Mouse (Mus musculus) liver, embryonic 13.5 days (tissue): Measurements from ENCODE around the gene Camta1. TPM values are rescaled to one million over a fixed set of nuclear protein-coding genes. Genes with fewer than 3 reads are reported as not detected.

Experiments
- ATAC-seq: fragments of 200-750 bp; cut with Nextera tagmentation; 2 replicates; pipeline ENCODE4 v1.8.0; 2017; ENCODE audit warnings: low read depth, mild to moderate bottlenecking, moderate number of reproducible peaks, moderate library complexity
- DNase-seq: peaks from one replicate; pipeline ENCODE4 v3.0.0; 2022
- H3K27ac ChIP-seq: fragments of 300-500 bp; sonication (generic); 2 replicates; pipeline ENCODE4 v1.5.1; 2015; ENCODE audit warnings: moderate library complexity, mild to moderate bottlenecking, inconsistent platforms
- H3K27me3 ChIP-seq: fragments of 300-500 bp; sonication (generic); 2 replicates; pipeline ENCODE4 v1.6.1; 2015; ENCODE audit warnings: mild to moderate bottlenecking, inconsistent platforms
- H3K36me3 ChIP-seq: fragments of 300-500 bp; sonication (generic); 2 replicates; pipeline ENCODE4 v1.6.1; 2015; ENCODE audit warnings: mild to moderate bottlenecking, inconsistent platforms
- H3K4me1 ChIP-seq: fragments of 300-500 bp; sonication (generic); replicated peaks from 2 replicates; pipeline ENCODE4 v1.6.1; 2015; ENCODE audit warnings: inconsistent platforms
- H3K4me2 ChIP-seq: fragments of 300-500 bp; sonication (generic); 2 replicates; pipeline ENCODE4 v1.6.1; 2015; ENCODE audit warnings: inconsistent platforms, mild to moderate bottlenecking, moderate library complexity
- H3K4me3 ChIP-seq: fragments of 300-500 bp; sonication (generic); replicated peaks from 2 replicates; pipeline ENCODE4 v1.5.1; 2015; ENCODE audit warnings: mild to moderate bottlenecking, inconsistent platforms
- H3K9ac ChIP-seq: fragments of 300-500 bp; sonication (generic); 2 replicates; pipeline ENCODE4 v1.6.1; 2015; ENCODE audit warnings: mild to moderate bottlenecking, inconsistent platforms
- H3K9me3 ChIP-seq: fragments of 300-500 bp; sonication (generic); replicated peaks from 2 replicates; pipeline ENCODE4 v1.6.1; 2016; ENCODE audit warnings: inconsistent platforms
- WGBS: fragments of 180-500 bp; shearing (Covaris S2); methylation state at CpG from one replicate; pipeline ENCODE4 v1.1.7; 2015; ENCODE audit not compliant: insufficient replicate concordance; 5-methylcytosine and 5-hydroxymethylcytosine counted together
- polyA plus RNA-seq: library from polyadenylated mRNA; unstranded; fragments of >200 nt; fragmentation: Nextera tagmentation; extraction: Ambion mirVana; gene quantifications from 2 replicates; pipeline ENCODE4 v1.2.1, GENCODE M21; 2015

Camta1 gene
- polyA plus RNA-seq, 1 experiment from 2014 or later = 43.6 TPM

GRCm38 (mm10) chr4:151634771-151635170, 226.9 kb downstream of the Camta1 start:
- Histone ChIP-seq H3K4me1 (no peaks in the 10 kb centered on the region), H3K4me2 (no peak overlapping the region), H3K27ac (no peak overlapping the region), H3K9ac (no peak overlapping the region), H3K27me3 (no peaks in the 10 kb centered on the region), H3K36me3 (no peaks in the 10 kb centered on the region), H3K9me3 (no peaks in the 10 kb centered on the region), H3K4me3 (no peak overlapping the region)
- DNase-seq = no peak
- no peak for ATAC-seq
- 35% methylated on average over 6 of the region's 6 CpGs for WGBS

- Histone ChIP-seq H3K9me3 (no peaks in the 10 kb centered on the region), H3K27me3 (no peaks in the 10 kb centered on the region), H3K9ac (no peak overlapping the region), H3K36me3 (no peaks in the 10 kb centered on the region), H3K4me1 (no peaks in the 10 kb centered on the region), H3K4me2 (no peak overlapping the region), H3K4me3 (no peak overlapping the region), H3K27ac (no peak overlapping the region)
- WGBS = 59% methylated on average over 8 of the region's 8 CpGs
- DNase-seq (no peak), ATAC-seq (no peak)
Measured at GRCm38 (mm10) chr4:151633795-151634194, 227.9 kb downstream of the Camta1 start.

GRCm38 (mm10) chr4:151632321-151632720, 229.4 kb downstream of the Camta1 start:
- WGBS = 43% methylated on average over 6 of the region's 6 CpGs
- H3K36me3 ChIP-seq = no peaks in the 10 kb centered on the region

GRCm38 (mm10) chr4:151630664-151631063, 231.0 kb downstream of the Camta1 start:
- no peak overlapping the region for H3K27ac ChIP-seq
- no peak overlapping the region for H3K4me3 ChIP-seq
- H3K9me3 ChIP-seq = no peaks in the 10 kb centered on the region
- DNase-seq = no peak
- no peak for ATAC-seq
- no peak overlapping the region for H3K9ac ChIP-seq
- 69% methylated on average over 10 of the region's 10 CpGs for WGBS
- H3K36me3 ChIP-seq = no peaks in the 10 kb centered on the region
- H3K4me1 ChIP-seq = no peaks in the 10 kb centered on the region
- H3K4me2 ChIP-seq = no peak overlapping the region
- H3K27me3 ChIP-seq = no peaks in the 10 kb centered on the region

More at GRCm38 (mm10) chr4:151632321-151632720, 229.4 kb downstream of the Camta1 start:
- DNase-seq (no peak), ATAC-seq (no peak)
- no peak overlapping the region for H3K9ac ChIP-seq
- no peak overlapping the region for H3K27ac ChIP-seq
- H3K4me1 ChIP-seq = no peaks in the 10 kb centered on the region
- H3K4me2 ChIP-seq = no peak overlapping the region
- H3K27me3 ChIP-seq = no peaks in the 10 kb centered on the region
- no peaks in the 10 kb centered on the region for H3K9me3 ChIP-seq
- no peak overlapping the region for H3K4me3 ChIP-seq

GRCm38 (mm10) chr4:151630231-151630630, 231.4 kb downstream of the Camta1 start:
- DNase-seq = no peak
- ATAC-seq = no peak
- H3K4me3 ChIP-seq = no peak overlapping the region
- no peaks in the 10 kb centered on the region for H3K4me1 ChIP-seq
- WGBS = 38% methylated on average over 3 of the region's 3 CpGs
- no peaks in the 10 kb centered on the region for H3K27me3 ChIP-seq
- no peaks in the 10 kb centered on the region for H3K9me3 ChIP-seq
- no peak overlapping the region for H3K4me2 ChIP-seq
- no peak overlapping the region for H3K9ac ChIP-seq
- H3K27ac ChIP-seq = no peak overlapping the region
- no peaks in the 10 kb centered on the region for H3K36me3 ChIP-seq

- Histone ChIP-seq H3K36me3 (no peaks in the 10 kb centered on the region), H3K27me3 (no peaks in the 10 kb centered on the region), H3K27ac (no peak overlapping the region), H3K4me3 (no peak overlapping the region), H3K9ac (no peak overlapping the region), H3K4me2 (no peak overlapping the region), H3K9me3 (no peaks in the 10 kb centered on the region), H3K4me1 (no peaks in the 10 kb centered on the region)
- DNase-seq = no peak
- 73% methylated on average over 14 of the region's 14 CpGs for WGBS
- ATAC-seq = no peak
Measured at GRCm38 (mm10) chr4:151619541-151620016, 242.1 kb downstream of the Camta1 start.

- no peak for ATAC-seq
- peaks cover 7% of the 10 kb centered on the region; the same call in 1 of the 2 replicates for H3K9me3 ChIP-seq
- 49% methylated on average over 21 of the region's 21 CpGs for WGBS
Measured at GRCm38 (mm10) chr4:151618420-151619310, 243.0 kb downstream of the Camta1 start.

GRCm38 (mm10) chr4:151611621-151612020, 250.1 kb downstream of the Camta1 start:
- Histone ChIP-seq H3K36me3 (no peaks in the 10 kb centered on the region), H3K4me1 (no peaks in the 10 kb centered on the region), H3K4me3 (no peak overlapping the region), H3K9me3 (peaks cover 7% of the 10 kb centered on the region), H3K27me3 (no peaks in the 10 kb centered on the region), H3K27ac (no peak overlapping the region), H3K9ac (no peak overlapping the region), H3K4me2 (no peak overlapping the region)
- ATAC-seq (no peak), DNase-seq (no peak)
- 55% methylated on average over 6 of the region's 6 CpGs for WGBS

More at GRCm38 (mm10) chr4:151618420-151619310, 243.0 kb downstream of the Camta1 start:
- Histone ChIP-seq H3K9ac (no peak overlapping the region), H3K4me1 (no peaks in the 10 kb centered on the region), H3K27me3 (no peaks in the 10 kb centered on the region), H3K4me2 (no peak overlapping the region), H3K27ac (no peak overlapping the region), H3K36me3 (no peaks in the 10 kb centered on the region), H3K4me3 (no peak overlapping the region)
- no peak for DNase-seq

- no peaks in the 10 kb centered on the region for H3K27me3 ChIP-seq
- H3K4me2 ChIP-seq = no peak overlapping the region
- DNase-seq (peak; percentile 9), ATAC-seq (no peak)
- no peak overlapping the region for H3K27ac ChIP-seq
- 18% methylated on average over 8 of the region's 8 CpGs for WGBS
- peaks cover 7% of the 10 kb centered on the region for H3K9me3 ChIP-seq
- no peak overlapping the region for H3K9ac ChIP-seq
- H3K4me1 ChIP-seq = no peaks in the 10 kb centered on the region
- H3K4me3 ChIP-seq = no peak overlapping the region
- H3K36me3 ChIP-seq = no peaks in the 10 kb centered on the region
Measured at GRCm38 (mm10) chr4:151610266-151610665, 251.4 kb downstream of the Camta1 start.

GRCm38 (mm10) chr4:151604907-151605306, 256.8 kb downstream of the Camta1 start:
- 31% methylated on average over 6 of the region's 6 CpGs for WGBS
- ATAC-seq = no peak
- Histone ChIP-seq H3K36me3 (no peaks in the 10 kb centered on the region), H3K27ac (no peak overlapping the region), H3K4me3 (no peak overlapping the region), H3K4me2 (no peak overlapping the region), H3K9ac (no peak overlapping the region), H3K27me3 (no peaks in the 10 kb centered on the region), H3K9me3 (no peaks in the 10 kb centered on the region; the same call in 1 of the 2 replicates), H3K4me1 (no peaks in the 10 kb centered on the region)
- peak; percentile 4 for DNase-seq

- H3K4me2 ChIP-seq = no peak overlapping the region
- H3K9ac ChIP-seq = no peak overlapping the region
- no peaks in the 10 kb centered on the region for H3K36me3 ChIP-seq
- no peak overlapping the region for H3K27ac ChIP-seq
- ATAC-seq (0 out of 2 replicates have a peak, but pooled peaks have one; percentile 43), DNase-seq (peak; percentile 26)
- 8% methylated on average over 16 of the region's 16 CpGs for WGBS
- H3K4me3 ChIP-seq = no peak overlapping the region
- H3K9me3 ChIP-seq = no peaks in the 10 kb centered on the region; the same call in 1 of the 2 replicates
- H3K4me1 ChIP-seq = no peaks in the 10 kb centered on the region
- H3K27me3 ChIP-seq = no peaks in the 10 kb centered on the region
Measured at GRCm38 (mm10) chr4:151604481-151604880, 257.2 kb downstream of the Camta1 start.
